Mouse (Mus musculus) megakaryocyte, adult 5-6 weeks (primary cell): ENCODE results near the gene Htra2. TPM values are rescaled to one million over a fixed set of nuclear protein-coding genes. Genes with fewer than 3 reads are reported as not detected.

ENCODE experiments used
- ATAC-seq: 2 replicates; pipeline ENCODE4 v1.8.0; 2016; ENCODE audit warnings: mild to moderate bottlenecking, inconsistent platforms; ENCODE audit not compliant: poor library complexity, severe bottlenecking
- total RNA-seq, 2 experiments: library from RNA; stranded (forward) in 1 of 2; stranded (reverse) in 1 of 2; fragments of 153-499, 151-499 nt in 1 of 2; fragments of 221-1000, 200-1000 nt in 1 of 2; gene quantifications; 2 replicates each; pipeline versions ENCODE4 v1.2.3 to v1.2.4; 2015 to 2017

Gene Htra2
- total RNA-seq, 2 experiments from 2014 or later, result 41.4 to 55.6 TPM

DNA sequence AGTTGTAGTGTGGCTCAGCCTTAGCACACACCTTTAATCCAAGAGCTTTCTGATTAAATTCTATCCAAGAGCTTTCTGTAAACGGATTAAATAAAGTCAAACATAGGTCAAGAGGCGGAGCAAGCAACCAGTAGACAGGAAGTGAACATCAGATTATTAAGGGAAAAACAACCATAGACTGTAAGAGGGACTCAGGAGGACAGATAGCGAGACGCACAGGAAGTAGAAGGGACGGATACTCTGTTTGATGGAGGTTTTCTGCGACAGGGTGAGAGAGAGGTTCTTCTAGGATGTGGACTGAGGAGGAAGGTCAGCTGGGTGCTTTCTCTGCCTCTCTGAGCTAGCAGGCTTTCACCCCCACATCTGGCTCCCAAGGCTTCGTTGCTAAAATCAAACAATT, 45.1 kb downstream of the Htra2 start:
- ATAC-seq, result no peak

DNA sequence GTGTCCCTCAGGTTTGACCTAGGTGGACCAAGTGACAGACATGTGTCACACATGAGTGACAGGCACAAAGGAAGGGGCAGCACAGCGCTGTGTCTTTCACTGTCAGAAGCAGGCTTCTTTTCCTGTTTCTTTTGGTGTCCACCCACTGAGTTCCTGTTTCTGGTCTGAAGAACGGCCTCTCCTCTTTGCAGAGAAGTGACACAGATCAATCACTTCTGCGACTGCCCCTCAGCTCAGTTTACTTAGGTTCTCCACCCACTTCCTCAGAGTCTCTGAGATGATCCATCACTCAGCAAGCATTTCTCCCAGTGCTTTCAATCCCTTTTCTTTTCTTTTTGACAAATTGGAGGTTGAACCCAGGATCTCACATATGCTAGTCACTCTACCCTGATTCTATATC, 46.4 kb downstream of the Htra2 start:
- peak; percentile 63 for ATAC-seq

- 0 out of 2 replicates have a peak, but pooled peaks have one; percentile 20 for ATAC-seq
Measured at GRCm38 (mm10) chr6:83006114-83006513, 49.0 kb downstream of the Htra2 start.

GRCm38 (mm10) chr6:83005444-83006011, 49.5 kb downstream of the Htra2 start:
- ATAC-seq, result 0 out of 2 replicates have a peak, but pooled peaks have one; percentile 10

DNA sequence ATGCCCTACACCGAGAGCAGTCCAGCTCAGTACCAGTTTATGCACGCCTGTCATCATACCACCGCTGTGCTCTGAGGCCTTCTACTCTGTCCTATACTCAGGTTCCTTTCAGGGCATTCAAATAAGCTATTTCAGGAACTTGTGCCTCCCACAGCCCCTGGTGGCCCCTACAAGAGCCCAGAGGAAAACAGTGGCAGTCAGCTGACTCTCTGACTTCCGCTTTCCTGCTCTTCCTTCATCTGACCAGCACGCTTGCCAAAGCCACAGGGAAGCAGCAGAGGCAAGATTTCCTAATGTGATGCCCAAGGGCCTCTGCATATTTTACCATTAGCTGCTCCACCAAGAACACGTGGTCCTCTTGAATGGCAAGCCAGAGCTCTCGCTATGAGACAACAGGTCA, 50.2 kb downstream of the Htra2 start:
- peak; percentile 86 for ATAC-seq

GRCm38 (mm10) chr6:83004309-83004708, 50.8 kb downstream of the Htra2 start:
- ATAC-seq, result no peak

- no peak for ATAC-seq
Measured at GRCm38 (mm10) chr6:83003850-83004249, 51.2 kb downstream of the Htra2 start.

DNA sequence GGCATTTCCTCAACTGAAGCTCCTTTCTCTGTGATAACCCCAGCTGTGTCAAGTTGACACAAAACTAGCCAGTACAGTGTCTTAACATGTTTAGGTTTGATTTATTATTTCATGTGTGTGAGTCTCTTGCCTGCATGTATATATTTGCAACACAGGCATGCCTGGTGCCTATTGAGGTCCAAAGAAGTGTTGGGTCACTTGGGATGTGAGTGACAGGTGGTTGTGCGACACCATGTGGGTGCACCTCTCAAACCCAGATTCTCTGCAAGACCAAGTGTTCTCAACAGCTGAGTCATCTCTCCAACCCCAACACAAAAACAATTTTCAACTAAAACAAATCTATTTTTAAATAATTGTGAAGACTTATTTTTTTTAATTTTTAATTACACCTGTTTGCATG, 52.0 kb downstream of the Htra2 start:
- no peak for ATAC-seq

Other genes starting within 250 kb of the Htra2 start
- gene Sema4f, start 115.5 kb downstream of the Htra2 start, total RNA-seq (2015), result 1.4 and 2.5 TPM in 2 replicates
- 0.29 and 1.6 TPM in 2 replicates for gene Sema4f, start 115.5 kb downstream of the Htra2 start, total RNA-seq (2017)
- gene M1ap, start 108.4 kb downstream of the Htra2 start, total RNA-seq (2015), result 0.98 and 1.1 TPM in 2 replicates
- gene M1ap, start 108.4 kb downstream of the Htra2 start, total RNA-seq (2017), result 1.5 and 3.5 TPM in 2 replicates
- 10.2 and 12.3 TPM in 2 replicates for gene Dok1, start 21.8 kb downstream of the Htra2 start, total RNA-seq (2015)
- 23.5 and 26.8 TPM in 2 replicates for gene Dok1, start 21.8 kb downstream of the Htra2 start, total RNA-seq (2017)
- 0.30 and 0.65 TPM in 2 replicates for gene Loxl3, start 21.1 kb downstream of the Htra2 start, total RNA-seq (2015)
- gene Loxl3, start 21.1 kb downstream of the Htra2 start, total RNA-seq (2017), result 0.44 and 1.4 TPM in 2 replicates
- gene Aup1, start 752 bp downstream of the Htra2 start, total RNA-seq (2015), result 156 and 191 TPM in 2 replicates
- 143 and 168 TPM in 2 replicates for gene Aup1, start 752 bp downstream of the Htra2 start, total RNA-seq (2017)
- 2.2 and 2.3 TPM in 2 replicates for gene Dqx1, start 2.6 kb upstream of the Htra2 start, total RNA-seq (2015)
- 0.62 and 1.2 TPM in 2 replicates for gene Dqx1, start 2.6 kb upstream of the Htra2 start, total RNA-seq (2017)
- not detected in 2 replicates for gene Tlx2, start 15.0 kb upstream of the Htra2 start, total RNA-seq (2015)
- gene Tlx2, start 15.0 kb upstream of the Htra2 start, total RNA-seq (2017), result not detected in 2 replicates
- 28.9 and 37.5 TPM in 2 replicates for gene Pcgf1, start 22.6 kb upstream of the Htra2 start, total RNA-seq (2015)
- 10.5 and 16.6 TPM in 2 replicates for gene Pcgf1, start 22.6 kb upstream of the Htra2 start, total RNA-seq (2017)
- gene Lbx2, start 31.1 kb upstream of the Htra2 start, total RNA-seq (2015), result not detected in 2 replicates
- gene Lbx2, start 31.1 kb upstream of the Htra2 start, total RNA-seq (2017), result not detected in 2 replicates
- gene Ccdc142, start 46.3 kb upstream of the Htra2 start, total RNA-seq (2015), result 2.2 and 3.9 TPM in 2 replicates
- gene Ccdc142, start 46.3 kb upstream of the Htra2 start, total RNA-seq (2017), result 0.22 and 3.2 TPM in 2 replicates
- gene Gm42688, start 46.3 kb upstream of the Htra2 start, total RNA-seq (2015), result 0.87 and 1.3 TPM in 2 replicates
- gene Gm42688, start 46.3 kb upstream of the Htra2 start, total RNA-seq (2017), result 2.9 and 3.0 TPM in 2 replicates
- 44.5 and 45.8 TPM in 2 replicates for gene Mrpl53, start 53.8 kb upstream of the Htra2 start, total RNA-seq (2015)
- 20.8 and 27.7 TPM in 2 replicates for gene Mrpl53, start 53.8 kb upstream of the Htra2 start, total RNA-seq (2017)
- 17.5 and 21.6 TPM in 2 replicates for gene Mogs, start 60.2 kb upstream of the Htra2 start, total RNA-seq (2015)
- gene Mogs, start 60.2 kb upstream of the Htra2 start, total RNA-seq (2017), result 33.4 and 38.7 TPM in 2 replicates
- 33.5 and 34.8 TPM in 2 replicates for gene Wbp1, start 66.3 kb upstream of the Htra2 start, total RNA-seq (2015)
- 74.0 and 89.9 TPM in 2 replicates for gene Wbp1, start 66.3 kb upstream of the Htra2 start, total RNA-seq (2017)
- gene Ino80b, start 70.2 kb upstream of the Htra2 start, total RNA-seq (2015), result 18.8 and 19.6 TPM in 2 replicates
- gene Ino80b, start 70.2 kb upstream of the Htra2 start, total RNA-seq (2017), result 26.0 and 36.2 TPM in 2 replicates
- gene Rtkn, start 80.2 kb upstream of the Htra2 start, total RNA-seq (2015), result 0.52 and 0.67 TPM in 2 replicates
- gene Rtkn, start 80.2 kb upstream of the Htra2 start, total RNA-seq (2017), result 0.29 and 1.2 TPM in 2 replicates
- not detected in 2 replicates for gene Wdr54, start 101.1 kb upstream of the Htra2 start, total RNA-seq (2015)
- gene Wdr54, start 101.1 kb upstream of the Htra2 start, total RNA-seq (2017), result 0.88 TPM in 1 of 2 replicates, not detected in the other
- not detected in 2 replicates for gene 1700003E16Rik, start 101.1 kb upstream of the Htra2 start, total RNA-seq (2015)
- gene 1700003E16Rik, start 101.1 kb upstream of the Htra2 start, total RNA-seq (2017), result not detected in 2 replicates
- gene Dctn1, start 110.6 kb upstream of the Htra2 start, total RNA-seq (2015), result 30.6 and 38.8 TPM in 2 replicates
- 41.0 and 61.7 TPM in 2 replicates for gene Dctn1, start 110.6 kb upstream of the Htra2 start, total RNA-seq (2017)
- gene Slc4a5, start 164.6 kb upstream of the Htra2 start, total RNA-seq (2015), result 0.02 TPM in 1 of 2 replicates, not detected in the other
- not detected in 2 replicates for gene Slc4a5, start 164.6 kb upstream of the Htra2 start, total RNA-seq (2017)